Mouse (Mus musculus): ENCODE measurements at regions not wholly inside any gene's neighbourhood (a gene's known extent, or its start where the extent isn't known, plus 50 kb on each side); places are given as distances from the start of the nearest gene placed in this dataset.

GRCm38 (mm10) chr2:7730960-7731359 is 221.6 kb upstream of the Celf2 start:
- no peak for DNase-seq (ENCODE audit: extremely low read depth)
- Histone ChIP-seq H3K4me1 (ENCODE audit: control insufficient read depth in 1 of 2, insufficient read depth in 2 of 2) (no peaks in the 10 kb centered on the region), H3K9me3 (replicated peaks; ENCODE audit: low read length) (no peaks in the 10 kb centered on the region), H3K9ac (ENCODE audit: insufficient read depth, low read depth) (no peak overlapping the region), H3K79me2 (replicated peaks; ENCODE audit: control insufficient read depth, extremely low read depth, insufficient read depth, poor library complexity, severe bottlenecking) (no peaks in the 10 kb centered on the region), H3K27me3 (replicated peaks) (no peaks in the 10 kb centered on the region), H3K4me2 (ENCODE audit: insufficient read depth, low read depth, poor library complexity, severe bottlenecking) (no peak overlapping the region), H3K27ac (ENCODE audit: insufficient read depth, low read depth) (no peak overlapping the region), H3K4me3 (replicated peaks in 1 of 3; ENCODE audit: low read depth in 2 of 3, low read length in 2 of 3, poor library complexity in 1 of 3) (no peak overlapping the region), H3K36me3 (replicated peaks in 1 of 2; ENCODE audit: control insufficient read depth in 1 of 2, insufficient read depth in 1 of 2, low read length in 1 of 2) (no peaks in the 10 kb centered on the region)
- TF ChIP-seq MAZ (IDR thresholded peaks at IDR 0.05; ENCODE audit: low read depth, low read length) (no peak), TCF12 (IDR thresholded peaks at IDR 0.05; ENCODE audit: low read depth, low read length) (no peak), EP300 (IDR thresholded peaks at IDR 0.05; ENCODE audit: low read length) (no peak), USF1 (IDR thresholded peaks at IDR 0.05; ENCODE audit: low read depth, low read length) (no peak), POLR2AphosphoS2 (IDR thresholded peaks at IDR 0.05; ENCODE audit: low read depth, low read length) (no peak), UBTF (IDR thresholded peaks at IDR 0.05; ENCODE audit: low read depth, low read length) (no peak), ETS1 (conservative IDR thresholded peaks at IDR 0.05; ENCODE audit: low read depth, low read length) (no peak), PAX5 (IDR thresholded peaks at IDR 0.05; ENCODE audit: low read length) (no peak), ZC3H11A (IDR thresholded peaks at IDR 0.05; ENCODE audit: low read depth, low read length) (no peak), BHLHE40 (IDR thresholded peaks at IDR 0.05; ENCODE audit: low read depth, low read length) (no peak), ZMIZ1 (IDR thresholded peaks at IDR 0.05; ENCODE audit: low read depth, low read length) (no peak), MXI1 (IDR thresholded peaks at IDR 0.05; ENCODE audit: low read depth, low read length) (no peak), HCFC1 (IDR thresholded peaks at IDR 0.05; ENCODE audit: low read depth, low read length) (no peak), ELF1 (IDR thresholded peaks at IDR 0.05; ENCODE audit: low read depth, low read length) (no peak), E2F4 (IDR thresholded peaks at IDR 0.05; ENCODE audit: insufficient replicate concordance, low read depth, low read length) (no peak), KAT2A (IDR thresholded peaks at IDR 0.05; ENCODE audit: insufficient replicate concordance, low read length) (no peak), ZKSCAN1 (IDR thresholded peaks at IDR 0.05; ENCODE audit: borderline replicate concordance, low read depth, low read length) (no peak), SMC3 (IDR thresholded peaks at IDR 0.05; ENCODE audit: low read depth, low read length) (no peak)
- dilution Hi-C loops (cut with MboI; ENCODE audit: extremely low pct_ligation_motif_present, extremely low pct_unique_long_range_greater_than_20kb, low sequenced_read_pairs): no loop called here
- in situ Hi-C loops (cut with MboI; ENCODE audit: low pct_ligation_motif_present, low pct_unique_long_range_greater_than_20kb, low sequenced_read_pairs): no loop called here

- Histone ChIP-seq H3K9me3 (replicated peaks; ENCODE audit: low read length) (no peaks in the 10 kb centered on the region), H3K27me3 (replicated peaks) (no peaks in the 10 kb centered on the region), H3K9ac (ENCODE audit: insufficient read depth, low read depth) (no peak overlapping the region), H3K4me3 (replicated peaks in 1 of 3; ENCODE audit: low read depth in 2 of 3, low read length in 2 of 3, poor library complexity in 1 of 3) (no peak overlapping the region), H3K4me1 (ENCODE audit: control insufficient read depth in 1 of 2, insufficient read depth in 2 of 2) (no peaks in the 10 kb centered on the region), H3K79me2 (replicated peaks; ENCODE audit: control insufficient read depth, extremely low read depth, insufficient read depth, poor library complexity, severe bottlenecking) (no peaks in the 10 kb centered on the region), H3K27ac (ENCODE audit: insufficient read depth, low read depth) (no peak overlapping the region), H3K4me2 (ENCODE audit: insufficient read depth, low read depth, poor library complexity, severe bottlenecking) (no peak overlapping the region), H3K36me3 (replicated peaks in 1 of 2; ENCODE audit: control insufficient read depth in 1 of 2, insufficient read depth in 1 of 2, low read length in 1 of 2) (no peaks in the 10 kb centered on the region)
- in situ Hi-C loops (cut with MboI; ENCODE audit: low pct_ligation_motif_present, low pct_unique_long_range_greater_than_20kb, low sequenced_read_pairs): no loop called here
- dilution Hi-C loops (cut with MboI; ENCODE audit: extremely low pct_ligation_motif_present, extremely low pct_unique_long_range_greater_than_20kb, low sequenced_read_pairs): no loop called here
- TF ChIP-seq CHD2 (IDR thresholded peaks at IDR 0.05; ENCODE audit: low read length) (no peak), JUND (conservative IDR thresholded peaks at IDR 0.05; ENCODE audit: low read depth, low read length) (no peak), NELFE (IDR thresholded peaks at IDR 0.05; ENCODE audit: low read depth, low read length) (no peak), MXI1 (IDR thresholded peaks at IDR 0.05; ENCODE audit: low read depth, low read length) (no peak), ZKSCAN1 (IDR thresholded peaks at IDR 0.05; ENCODE audit: borderline replicate concordance, low read depth, low read length) (no peak), TBP (conservative IDR thresholded peaks at IDR 0.05; ENCODE audit: low read depth, low read length) (no peak), JUN (IDR thresholded peaks at IDR 0.05; ENCODE audit: insufficient read depth, low read depth, low read length) (no peak), ZNF384 (IDR thresholded peaks at IDR 0.05; ENCODE audit: low read depth, low read length) (no peak), USF2 (conservative IDR thresholded peaks at IDR 0.05; ENCODE audit: low read depth, low read length) (no peak), HCFC1 (IDR thresholded peaks at IDR 0.05; ENCODE audit: low read depth, low read length) (no peak), UBTF (IDR thresholded peaks at IDR 0.05; ENCODE audit: low read depth, low read length) (no peak), EP300 (IDR thresholded peaks at IDR 0.05; ENCODE audit: low read length) (no peak), E2F4 (IDR thresholded peaks at IDR 0.05; ENCODE audit: insufficient replicate concordance, low read depth, low read length) (no peak), CTCF (conservative IDR thresholded peaks at IDR 0.05 in 1 of 2, IDR thresholded peaks at IDR 0.05 in 1 of 2; ENCODE audit: low read depth in 2 of 2, low read length in 2 of 2) (no peak), KAT2A (IDR thresholded peaks at IDR 0.05; ENCODE audit: insufficient replicate concordance, low read length) (no peak)
- no peak for DNase-seq (ENCODE audit: extremely low read depth)
These were observed 213.0 kb upstream of the Celf2 start for GRCm38 (mm10) chr2:7722283-7722935.
